In genomic region chr9:57552139-57552887, GRCm38 (mm10) we compare ENCODE assay signal across 8 mouse cellular contexts. TPM values are rescaled to one million over a fixed set of nuclear protein-coding genes. Genes with fewer than 3 reads are reported as not detected.
DNase-seq lines count a peak whose midpoint lies in the region; ATAC-seq and TF ChIP-seq lines count a peak whose summit lies in the region.

Gene Mpi (minus strand): TSS chr9:57552763.

- H3K36me3 ChIP-seq in C2C12 (ENCODE audit: control insufficient read depth, insufficient read depth), result peaks cover 15% of the 10 kb centered on the region
- peaks cover 21% of the 10 kb centered on the region for H3K36me3 ChIP-seq in heart, embryonic 12.5 days
- peaks cover 23% of the 10 kb centered on the region for H3K36me3 ChIP-seq in kidney, embryonic 16.5 days (ENCODE audit: insufficient read depth, low read length)
- H3K36me3 ChIP-seq in liver, embryonic 13.5 days, result peaks cover 20% of the 10 kb centered on the region
- H3K36me3 ChIP-seq in neural tube, embryonic 11.5 days (ENCODE audit: control insufficient read depth, insufficient read depth, low read length), result peaks cover 9% of the 10 kb centered on the region

- TF ChIP-seq POLR2A in bone marrow, adult 2 months (IDR thresholded peaks at IDR 0.05; ENCODE audit: borderline replicate concordance, control insufficient read depth, low read depth, low read length), result no peak

- no peaks in the 10 kb centered on the region for H3K27me3 ChIP-seq in C2C12 (ENCODE audit: control insufficient read depth, insufficient read depth, insufficient read length)
- H3K27me3 ChIP-seq in heart, embryonic 12.5 days (replicated peaks), result no peaks in the 10 kb centered on the region
- H3K27me3 ChIP-seq in kidney, embryonic 16.5 days (ENCODE audit: insufficient read depth, low read length), result no peaks in the 10 kb centered on the region
- H3K27me3 ChIP-seq in liver, embryonic 13.5 days, result no peaks in the 10 kb centered on the region
- no peaks in the 10 kb centered on the region for H3K27me3 ChIP-seq in neural tube, embryonic 11.5 days (ENCODE audit: control insufficient read depth, insufficient read depth, low read length)

- H3K27ac ChIP-seq in bone marrow, adult 2 months (ENCODE audit: control insufficient read depth, insufficient read depth, low read depth, low read length, poor library complexity), result no peak within 1 kb of the TSS
- no peak within 1 kb of the TSS for H3K27ac ChIP-seq in heart, embryonic 12.5 days (ENCODE audit: poor library complexity, severe bottlenecking)
- H3K27ac ChIP-seq in kidney, embryonic 16.5 days (ENCODE audit: low read length), result no peak within 1 kb of the TSS
- H3K27ac ChIP-seq in liver, embryonic 13.5 days, result no peak within 1 kb of the TSS
- H3K27ac ChIP-seq in neural tube, embryonic 11.5 days (ENCODE audit: low read depth, low read length), result no peak within 1 kb of the TSS

- no peak for TF ChIP-seq CTCF in C2C12 (IDR thresholded peaks at IDR 0.05; ENCODE audit: control insufficient read depth, insufficient read depth, insufficient read length)
- TF ChIP-seq CTCF in bone marrow, adult 2 months (IDR thresholded peaks at IDR 0.05; ENCODE audit: control insufficient read depth, insufficient read depth, low read length), result no peak

- peaks cover 10% of the 10 kb centered on the region for H3K79me2 ChIP-seq in C2C12 (ENCODE audit: control insufficient read depth, insufficient read depth)

- H3K79me3 ChIP-seq in C2C12 (ENCODE audit: low read depth), result peaks cover 6% of the 10 kb centered on the region

- DNase-seq in liver, embryonic 13.5 days, result no peak
- DNase-seq in neural tube, embryonic 11.5 days (ENCODE audit: low spot score), result peak; percentile 82
- peak; percentile 79 for DNase-seq in testis, postnatal 14 days (ENCODE audit: low spot score)

- peak within 1 kb of the TSS; percentile 84 for H3K4me2 ChIP-seq in heart, embryonic 12.5 days
- peak within 1 kb of the TSS; percentile 73 for H3K4me2 ChIP-seq in kidney, embryonic 16.5 days (replicated peaks; ENCODE audit: low read depth, low read length)
- peak within 1 kb of the TSS; percentile 75 for H3K4me2 ChIP-seq in liver, embryonic 13.5 days
- peak within 1 kb of the TSS; percentile 66 for H3K4me2 ChIP-seq in neural tube, embryonic 11.5 days (ENCODE audit: low read depth)

- H3ac ChIP-seq in C2C12 (ENCODE audit: control insufficient read depth, insufficient read length, low read depth), result peak within 1 kb of the TSS; percentile 97

- peaks cover 3% of the 10 kb centered on the region; the same call in 1 of the 2 replicates for H3K4me1 ChIP-seq in bone marrow, adult 2 months (ENCODE audit: control insufficient read depth, insufficient read depth, low read length)
- H3K4me1 ChIP-seq in heart, embryonic 12.5 days (replicated peaks), result peaks cover 40% of the 10 kb centered on the region
- H3K4me1 ChIP-seq in kidney, embryonic 16.5 days (ENCODE audit: insufficient read depth, low read length), result peaks cover 12% of the 10 kb centered on the region
- H3K4me1 ChIP-seq in liver, embryonic 13.5 days (replicated peaks), result peaks cover 32% of the 10 kb centered on the region
- H3K4me1 ChIP-seq in neural tube, embryonic 11.5 days (ENCODE audit: control insufficient read depth, insufficient read depth, low read length), result 0 out of 2 replicates have a peak, but pooled peaks cover 5% of the 10 kb centered on the region

- ATAC-seq in erythroblast, adult 5-6 weeks (replicated peaks; ENCODE audit: low FRiP score, poor library complexity, severe bottlenecking), result peak; percentile 44; the same call in 1 of the 2 replicates
- ATAC-seq in heart, embryonic 12.5 days (ENCODE audit: insufficient number of reproducible peaks, low FRiP score), result peak; percentile 40; the same call in 1 of the 2 replicates
- peak; percentile 59 for ATAC-seq in kidney, embryonic 16.5 days (ENCODE audit: low FRiP score, low TSS enrichment)
- ATAC-seq in liver, embryonic 13.5 days (ENCODE audit: low read depth), result 0 out of 2 replicates have a peak, but pooled peaks have one; percentile 31
- peak; percentile 58 for ATAC-seq in neural tube, embryonic 11.5 days (ENCODE audit: insufficient read depth, low FRiP score, low TSS enrichment)

- H3K9ac ChIP-seq in heart, embryonic 12.5 days, result peak within 1 kb of the TSS; percentile 84
- peak within 1 kb of the TSS; percentile 83 for H3K9ac ChIP-seq in kidney, embryonic 16.5 days (replicated peaks; ENCODE audit: low read length)
- H3K9ac ChIP-seq in liver, embryonic 13.5 days, result peak within 1 kb of the TSS; percentile 69
- H3K9ac ChIP-seq in neural tube, embryonic 11.5 days (ENCODE audit: low read length), result peak within 1 kb of the TSS; percentile 41

- peak within 1 kb of the TSS; percentile 55 for H3K4me3 ChIP-seq in C2C12 (ENCODE audit: insufficient read depth, poor library complexity, severe bottlenecking)
- H3K4me3 ChIP-seq in bone marrow, adult 2 months (replicated peaks; ENCODE audit: control insufficient read depth, low read depth, low read length), result peak within 1 kb of the TSS; percentile 84
- peak within 1 kb of the TSS; percentile 79 for H3K4me3 ChIP-seq in heart, embryonic 12.5 days
- H3K4me3 ChIP-seq in kidney, embryonic 16.5 days (ENCODE audit: low read length), result peak within 1 kb of the TSS; percentile 79
- H3K4me3 ChIP-seq in liver, embryonic 13.5 days (replicated peaks), result peak within 1 kb of the TSS; percentile 69
- peak within 1 kb of the TSS; percentile 44 for H3K4me3 ChIP-seq in neural tube, embryonic 11.5 days (ENCODE audit: low read depth, low read length)

- H3K9me3 ChIP-seq in heart, embryonic 12.5 days (replicated peaks), result no peaks in the 10 kb centered on the region
- no peaks in the 10 kb centered on the region for H3K9me3 ChIP-seq in kidney, embryonic 16.5 days (ENCODE audit: low read length)
- no peaks in the 10 kb centered on the region for H3K9me3 ChIP-seq in liver, embryonic 13.5 days (replicated peaks)
- H3K9me3 ChIP-seq in neural tube, embryonic 11.5 days (ENCODE audit: control insufficient read depth, low read length), result no peaks in the 10 kb centered on the region

- WGBS in bone marrow, adult 2 months, result under 1% methylated on average over 28 of the region's 28 CpGs
- under 1% methylated on average over 28 of the region's 28 CpGs for WGBS in heart, embryonic 12.5 days
- WGBS in kidney, embryonic 16.5 days, result under 1% methylated on average over 28 of the region's 28 CpGs
- under 1% methylated on average over 28 of the region's 28 CpGs for WGBS in liver, embryonic 13.5 days (ENCODE audit: insufficient replicate concordance)
- WGBS in neural tube, embryonic 11.5 days, result 3% methylated on average over 28 of the region's 28 CpGs

TF ChIP-seq in C2C12, 6 proteins besides CTCF, POLR2A, EP300 and RAD21:
- TF ChIP-seq MYOG (IDR thresholded peaks at IDR 0.05; ENCODE audit: control insufficient read depth, extremely low read depth, insufficient read length) (no peak), MYOD1 (IDR thresholded peaks at IDR 0.05; ENCODE audit: control insufficient read depth, insufficient read length, low read depth) (no peak), FOSL1 (IDR thresholded peaks at IDR 0.05; ENCODE audit: insufficient read depth, low read length, poor library complexity, severe bottlenecking) (no peak), CEBPB (IDR thresholded peaks at IDR 0.05; ENCODE audit: low read depth) (no peak), USF1 (IDR thresholded peaks at IDR 0.05; ENCODE audit: low read depth) (no peak), MAX (IDR thresholded peaks at IDR 0.05) (no peak)

RNA-seq across cellular contexts. Expression of gene Mpi, which starts in this region (rescaled TPM):
- 35.7 TPM for polyA plus RNA-seq in C2C12 (2012; fragmentation: generic; extraction: Trizol)
- 11.7 and 17.8 TPM in 2 replicates for polyA plus RNA-seq in bone marrow, adult 2 months (2011; ENCODE audit: insufficient read depth, insufficient read length, low replicate concordance, missing spikeins)
- total RNA-seq in erythroblast, adult 5-6 weeks (2015; ENCODE audit: low replicate concordance), result 2.7 and 12.9 TPM in 2 replicates
- 2.8 and 5.9 TPM in 2 replicates for total RNA-seq in erythroblast, adult 5-6 weeks (2017; ENCODE audit: low replicate concordance)
- polyA plus RNA-seq in heart, embryonic 12.5 days (2016; fragmentation: Nextera tagmentation; extraction: Ambion mirVana), result 75.6 and 82.6 TPM in 2 replicates
- 54.6 and 57.2 TPM in 2 replicates for polyA plus RNA-seq in kidney, embryonic 16.5 days (2015; fragmentation: Nextera tagmentation; extraction: Ambion mirVana)
- 12.3 and 13.2 TPM in 2 replicates for polyA plus RNA-seq in liver, embryonic 13.5 days (2015; fragmentation: Nextera tagmentation; extraction: Ambion mirVana)
- polyA plus RNA-seq in neural tube, embryonic 11.5 days (2014; fragmentation: Nextera tagmentation; extraction: Ambion mirVana), result 52.8 and 53.0 TPM in 2 replicates
